Mouse (Mus musculus) G1E (cell line): ENCODE measurements around the gene Rgcc. TPM values are rescaled to one million over a fixed set of nuclear protein-coding genes. Genes with fewer than 3 reads are reported as not detected.

Experiments
- ATAC-seq: 2 replicates; pipeline ENCODE4 v1.8.0; 2016; ENCODE audit warnings: mild to moderate bottlenecking; ENCODE audit not compliant: insufficient number of reproducible peaks, poor library complexity, low FRiP score, severe bottlenecking; ENCODE audit errors: extremely low read depth
- DNase-seq: peaks from one replicate; pipeline ENCODE4 v3.0.0; 2012; ENCODE audit warnings: low spot score
- H3K27me3 ChIP-seq: 2 replicates; pipeline ENCODE4 v1.6.1; 2012; ENCODE audit warnings: mild to moderate bottlenecking, low read length, inconsistent platforms; ENCODE audit not compliant: insufficient read depth
- H3K36me3 ChIP-seq: replicated peaks from 2 replicates; pipeline ENCODE3; 2012; ENCODE audit warnings: mild to moderate bottlenecking, inconsistent platforms
- H3K4me1 ChIP-seq: 2 replicates; pipeline ENCODE4 v1.6.1; 2012; ENCODE audit warnings: low read depth, low read length, inconsistent platforms, mixed read lengths; ENCODE audit not compliant: insufficient read depth
- H3K4me3 ChIP-seq: 2 replicates; pipeline ENCODE4 v1.5.1; 2012; ENCODE audit warnings: low read depth, mild to moderate bottlenecking, inconsistent platforms, low read length, moderate library complexity, mixed read lengths
- H3K9me3 ChIP-seq: replicated peaks from 2 replicates; pipeline ENCODE4 v1.6.1; 2012; ENCODE audit warnings: inconsistent platforms
- CTCF ChIP-seq: IDR thresholded peaks from 2 replicates; pipeline ENCODE4 v1.5.1; 2012; ENCODE audit warnings: low read depth, low read length, inconsistent platforms, mixed read lengths
- GATA1 ChIP-seq: IDR thresholded peaks from 2 replicates; pipeline ENCODE4 v1.6.1; 2012; ENCODE audit warnings: borderline replicate concordance, low read length, inconsistent platforms, mixed read lengths
- GATA2 ChIP-seq: IDR thresholded peaks from 2 replicates; pipeline ENCODE4 v1.6.1; 2012; ENCODE audit warnings: low read depth, low read length, inconsistent platforms, borderline replicate concordance
- POLR2AphosphoS5 ChIP-seq: IDR thresholded peaks from 2 replicates; pipeline ENCODE4 v1.6.1; 2012; ENCODE audit warnings: low read depth, low read length, inconsistent platforms; ENCODE audit not compliant: insufficient replicate concordance
- TAL1 ChIP-seq: conservative IDR thresholded peaks from 2 replicates; pipeline ENCODE4 v1.6.1; 2012; ENCODE audit warnings: low read depth, low read length, inconsistent platforms, mixed read lengths
- polyA plus RNA-seq: library from polyadenylated mRNA; stranded (reverse); fragments of >175 nt; gene quantifications from 2 replicates; pipeline ENCODE4 v1.2.3, GENCODE M21; 2012
- total RNA-seq, 2 experiments: library from RNA; stranded (forward) in 1 of 2; stranded (reverse) in 1 of 2; fragments of 200-1000 nt in 1 of 2; fragments of >200 nt in 1 of 2; fragmentation: Nextera tagmentation in 1 of 2; gene quantifications; 2 replicates each; pipeline ENCODE4 v1.2.3; 2014 to 2017

The Rgcc gene
- total and polyA plus RNA-seq, 3 experiments: not detected

DNA sequence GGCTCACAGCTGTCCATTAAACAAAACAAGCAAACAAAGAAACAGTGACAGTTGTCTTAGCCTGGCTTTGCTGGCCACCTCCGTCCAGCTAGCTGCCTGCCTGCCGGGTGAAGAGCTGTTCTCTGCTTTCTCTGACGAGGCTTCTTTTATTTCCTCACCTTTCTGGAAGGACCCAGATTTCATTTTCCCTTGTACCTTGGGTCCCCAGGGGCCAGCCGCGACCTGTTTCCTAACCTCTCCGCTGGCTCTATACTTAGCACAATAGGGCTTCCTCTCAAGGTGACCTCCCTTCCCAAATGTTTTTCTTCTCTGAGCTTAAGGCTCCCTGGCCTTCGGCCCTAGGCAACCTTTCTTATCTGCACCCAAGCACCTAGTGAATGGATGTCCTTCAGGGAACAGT is 23.5 kb downstream of the Rgcc start:
- ATAC-seq: no peak
- DNase-seq: no peak

DNA sequence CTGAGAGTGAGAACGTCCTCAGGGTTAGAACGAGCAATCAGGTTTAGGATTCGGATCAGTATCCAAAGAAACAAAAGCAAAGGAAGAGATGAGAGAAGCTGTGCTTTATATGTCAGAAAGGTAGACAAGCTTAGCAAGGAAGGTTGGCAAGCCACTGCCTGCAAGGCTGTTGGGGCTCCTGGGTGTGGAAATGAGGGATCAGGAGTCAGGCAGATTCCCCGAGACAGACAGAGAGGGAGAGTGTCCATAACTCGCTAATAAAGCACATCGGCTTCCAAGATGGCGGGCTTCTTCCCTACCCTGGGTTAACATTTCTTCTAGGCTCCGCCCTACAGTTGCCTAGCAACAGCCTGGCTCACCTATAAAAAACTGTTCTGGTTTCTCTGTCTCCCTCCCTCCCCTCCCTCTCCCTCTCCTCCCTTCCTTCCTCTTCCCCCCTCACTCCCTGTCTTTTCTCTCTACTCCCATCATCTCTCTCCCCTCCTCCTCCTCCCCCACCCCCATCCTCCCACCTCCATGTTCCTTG is 25.5 kb downstream of the Rgcc start:
- ATAC-seq (no peak), DNase-seq (no peak)
- H3K9me3 ChIP-seq: no peaks in the 10 kb centered on the region
- H3K27me3 ChIP-seq: peaks cover 14% of the 10 kb centered on the region
- no peak for TF ChIP-seq CTCF
- no peak for TF ChIP-seq GATA2
- TF ChIP-seq TAL1: no peak
- TF ChIP-seq GATA1: no peak
- no peak for TF ChIP-seq POLR2AphosphoS5
- no peak overlapping the region for H3K4me3 ChIP-seq
- peaks cover 4% of the 10 kb centered on the region; the same call in 1 of the 2 replicates for H3K4me1 ChIP-seq
- H3K36me3 ChIP-seq: no peaks in the 10 kb centered on the region

More for the DNA sequence above, 23.5 kb downstream of the Rgcc start:
- no peaks in the 10 kb centered on the region for H3K36me3 ChIP-seq
- TF ChIP-seq CTCF (no peak), POLR2AphosphoS5 (no peak), TAL1 (no peak), GATA2 (no peak), GATA1 (no peak)
- H3K4me1 ChIP-seq: peaks cover 4% of the 10 kb centered on the region; the same call in 1 of the 2 replicates
- no peaks in the 10 kb centered on the region for H3K9me3 ChIP-seq
- H3K4me3 ChIP-seq: no peak overlapping the region
- peaks cover 13% of the 10 kb centered on the region for H3K27me3 ChIP-seq

DNA sequence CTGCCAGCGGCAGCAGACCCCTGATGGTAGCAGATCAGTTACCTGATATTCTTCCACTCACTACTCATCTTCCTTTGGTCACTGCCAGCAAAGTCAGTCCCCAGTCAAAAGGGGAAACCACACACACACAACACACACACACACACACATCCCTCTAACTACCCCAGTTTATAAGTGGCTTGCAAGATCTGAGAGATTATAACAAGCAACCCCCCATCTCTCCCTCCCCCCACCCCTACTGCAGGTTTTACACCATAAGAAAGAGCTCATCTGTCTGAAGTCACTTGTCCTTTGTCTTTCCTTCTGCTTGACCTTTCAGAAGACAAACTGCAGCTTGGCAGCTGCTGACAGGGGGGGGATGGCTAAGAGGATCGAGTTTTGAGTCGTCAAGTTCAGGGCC is 26.0 kb downstream of the Rgcc start:
- DNase-seq (no peak), ATAC-seq (no peak)
- H3K9me3 ChIP-seq: no peaks in the 10 kb centered on the region
- no peaks in the 10 kb centered on the region for H3K36me3 ChIP-seq
- H3K27me3 ChIP-seq: peaks cover 14% of the 10 kb centered on the region
- H3K4me3 ChIP-seq: no peak overlapping the region
- no peak for TF ChIP-seq GATA2
- no peak for TF ChIP-seq TAL1
- H3K4me1 ChIP-seq: peaks cover 4% of the 10 kb centered on the region; the same call in 1 of the 2 replicates

DNA sequence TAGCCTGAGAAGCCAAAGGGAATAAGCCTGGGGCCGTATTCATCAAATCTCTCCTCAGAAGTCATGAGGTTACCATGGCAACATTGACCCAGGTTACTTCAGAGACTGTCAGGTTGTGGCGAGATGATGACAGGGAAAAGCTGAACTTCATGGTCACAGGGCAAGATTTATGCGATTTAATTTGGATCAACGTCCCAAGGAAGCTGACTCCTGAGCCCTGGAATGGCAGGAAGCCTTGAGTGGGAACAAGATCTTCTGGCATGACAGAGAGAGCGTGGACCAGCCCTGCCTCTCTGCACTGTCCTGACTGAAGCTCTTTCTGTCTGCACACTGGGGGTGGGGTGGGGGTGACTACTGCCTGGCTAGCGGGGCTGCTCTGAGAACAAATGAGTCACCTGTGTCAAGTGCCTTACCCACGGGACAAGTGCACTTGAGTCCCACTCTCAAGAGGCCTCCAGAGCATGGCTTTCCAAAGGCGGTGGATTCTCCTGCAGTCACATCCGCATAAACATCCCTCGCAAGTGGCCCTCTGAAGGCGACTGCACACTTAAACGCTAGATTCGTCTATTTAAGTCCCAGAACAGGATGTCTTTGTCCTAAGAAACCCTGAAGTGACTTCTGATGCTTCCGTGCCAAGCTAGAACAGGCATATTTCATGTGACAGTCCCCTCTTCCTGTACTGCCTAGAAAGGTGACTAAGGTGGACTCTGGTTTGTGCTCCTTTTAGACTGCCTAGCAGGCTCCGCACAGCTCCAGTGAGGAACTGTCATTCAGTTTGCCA is 27.6 kb downstream of the Rgcc start:
- Histone ChIP-seq H3K9me3 (no peaks in the 10 kb centered on the region), H3K4me1 (peaks cover 4% of the 10 kb centered on the region; the same call in 1 of the 2 replicates), H3K27me3 (peaks cover 7% of the 10 kb centered on the region), H3K4me3 (no peak overlapping the region), H3K36me3 (no peaks in the 10 kb centered on the region)
- no peak for ATAC-seq
- no peak for DNase-seq
- TF ChIP-seq CTCF: no peak
- TF ChIP-seq GATA2: no peak
- no peak for TF ChIP-seq TAL1
- no peak for TF ChIP-seq POLR2AphosphoS5
- no peak for TF ChIP-seq GATA1

DNA sequence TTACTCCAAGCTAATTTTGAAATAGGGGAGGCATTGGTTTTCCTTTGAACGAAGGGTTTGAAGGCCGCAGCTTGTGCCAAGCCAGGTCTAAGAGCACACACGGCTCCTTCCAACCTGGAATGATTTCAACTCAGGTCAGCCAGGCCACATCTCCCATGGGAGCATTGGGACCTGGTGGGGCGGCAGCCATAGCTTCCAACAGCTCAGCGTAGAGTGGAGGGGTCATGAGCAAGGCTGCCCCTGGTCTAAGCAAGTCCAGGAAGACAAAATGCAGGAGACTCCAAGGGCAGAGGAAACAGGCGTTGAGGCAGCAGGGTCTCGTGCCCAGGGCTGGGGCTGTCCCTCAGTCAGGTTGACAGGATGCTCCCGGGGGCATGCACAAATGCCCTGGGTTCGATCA is 28.5 kb downstream of the Rgcc start:
- Histone ChIP-seq H3K27me3 (peaks cover 10% of the 10 kb centered on the region), H3K9me3 (no peaks in the 10 kb centered on the region), H3K4me1 (peaks cover 4% of the 10 kb centered on the region; the same call in 1 of the 2 replicates), H3K36me3 (no peaks in the 10 kb centered on the region), H3K4me3 (no peak overlapping the region)
- DNase-seq (no peak), ATAC-seq (no peak)
- no peak for TF ChIP-seq CTCF
- no peak for TF ChIP-seq POLR2AphosphoS5
- TF ChIP-seq GATA1: no peak
- no peak for TF ChIP-seq GATA2
- TF ChIP-seq TAL1: no peak

DNA sequence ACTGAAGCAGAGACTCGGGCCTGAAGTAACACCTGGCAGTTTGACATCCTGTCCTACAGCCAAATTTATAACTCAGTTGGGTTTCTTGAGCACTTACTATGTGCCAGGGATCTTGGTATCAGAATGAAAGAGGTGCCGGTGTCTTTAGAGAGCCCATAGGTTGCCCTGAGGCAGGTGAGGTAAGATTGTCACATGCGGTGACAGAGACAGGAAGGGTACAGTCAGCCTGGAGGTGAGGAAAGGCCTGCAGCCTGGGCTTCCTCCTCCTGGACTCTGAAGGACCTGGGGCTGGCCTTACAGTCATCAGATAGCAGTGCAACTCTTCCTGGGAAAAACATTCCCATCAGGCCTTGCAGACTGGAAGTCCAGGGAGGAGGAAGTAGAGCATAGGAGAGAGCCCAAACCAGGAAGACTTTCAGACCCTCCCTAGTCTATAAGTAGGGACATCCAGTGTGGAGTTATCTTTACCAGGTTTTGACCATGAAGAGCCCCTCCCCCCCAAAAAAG is 29.2 kb downstream of the Rgcc start:
- ATAC-seq: no peak
- no peak for DNase-seq
- no peak overlapping the region for H3K4me3 ChIP-seq
- H3K4me1 ChIP-seq: peaks cover 4% of the 10 kb centered on the region; the same call in 1 of the 2 replicates
- H3K36me3 ChIP-seq: no peaks in the 10 kb centered on the region
- H3K27me3 ChIP-seq: peaks cover 10% of the 10 kb centered on the region
- no peaks in the 10 kb centered on the region for H3K9me3 ChIP-seq
- no peak for TF ChIP-seq POLR2AphosphoS5
- TF ChIP-seq TAL1: no peak
- no peak for TF ChIP-seq CTCF
- no peak for TF ChIP-seq GATA2
- TF ChIP-seq GATA1: no peak
